Mouse (Mus musculus): ENCODE results near the gene Tnpo1. TPM values are rescaled to one million over a fixed set of nuclear protein-coding genes. Genes with fewer than 3 reads are reported as not detected.

The Tnpo1 gene
- polyA plus RNA-seq, 1 experiment from 2014 or later, result 62.6 TPM

- 31% methylated on average over 4 of the region's 4 CpGs for WGBS
- ATAC-seq, result no peak
- no peak overlapping the region for H3K4me3 ChIP-seq
- H3K27me3 ChIP-seq, result no peaks in the 10 kb centered on the region
- no peaks in the 10 kb centered on the region for H3K4me1 ChIP-seq
- no peak overlapping the region for H3K4me2 ChIP-seq
- H3K9me3 ChIP-seq (replicated peaks), result no peaks in the 10 kb centered on the region
- no peak overlapping the region for H3K27ac ChIP-seq
- H3K9ac ChIP-seq, result no peak overlapping the region
- no peaks in the 10 kb centered on the region for H3K36me3 ChIP-seq (ENCODE audit: poor library complexity, severe bottlenecking)
Measured at GRCm38 (mm10) chr13:98948146-98948545, 22.0 kb upstream of the Tnpo1 start.

GRCm38 (mm10) chr13:98946434-98946833, 20.2 kb upstream of the Tnpo1 start:
- Histone ChIP-seq H3K4me2 (no peak overlapping the region), H3K27me3 (no peaks in the 10 kb centered on the region), H3K4me3 (no peak overlapping the region), H3K9me3 (replicated peaks) (no peaks in the 10 kb centered on the region), H3K27ac (no peak overlapping the region), H3K9ac (no peak overlapping the region), H3K4me1 (no peaks in the 10 kb centered on the region), H3K36me3 (ENCODE audit: poor library complexity, severe bottlenecking) (no peaks in the 10 kb centered on the region)
- WGBS, result 93% methylated on average over 7 of the region's 7 CpGs
- ATAC-seq, result no peak

GRCm38 (mm10) chr13:98945908-98946307, 19.7 kb upstream of the Tnpo1 start:
- Histone ChIP-seq H3K4me3 (no peak overlapping the region), H3K36me3 (ENCODE audit: poor library complexity, severe bottlenecking) (no peaks in the 10 kb centered on the region), H3K9me3 (replicated peaks) (no peaks in the 10 kb centered on the region), H3K27me3 (no peaks in the 10 kb centered on the region), H3K27ac (no peak overlapping the region), H3K4me2 (no peak overlapping the region), H3K4me1 (no peaks in the 10 kb centered on the region), H3K9ac (no peak overlapping the region)
- no peak for ATAC-seq
- WGBS, result 24% methylated on average over 3 of the region's 3 CpGs

- H3K4me2 ChIP-seq, result no peak overlapping the region
- no peaks in the 10 kb centered on the region for H3K27me3 ChIP-seq
- no peak overlapping the region for H3K27ac ChIP-seq
- no peaks in the 10 kb centered on the region for H3K36me3 ChIP-seq (ENCODE audit: poor library complexity, severe bottlenecking)
- H3K4me1 ChIP-seq, result no peaks in the 10 kb centered on the region
- H3K9ac ChIP-seq, result no peak overlapping the region
- 85% methylated on average over 4 of the region's 4 CpGs for WGBS
- no peak for ATAC-seq
- no peak overlapping the region for H3K4me3 ChIP-seq
- H3K9me3 ChIP-seq (replicated peaks), result no peaks in the 10 kb centered on the region
Measured at GRCm38 (mm10) chr13:98945381-98945780, 19.2 kb upstream of the Tnpo1 start.

GRCm38 (mm10) chr13:98944620-98945081, 18.5 kb upstream of the Tnpo1 start:
- H3K36me3 ChIP-seq (ENCODE audit: poor library complexity, severe bottlenecking), result no peaks in the 10 kb centered on the region
- no peaks in the 10 kb centered on the region for H3K9me3 ChIP-seq (replicated peaks)
- WGBS, result 85% methylated on average over 7 of the region's 7 CpGs
- H3K4me2 ChIP-seq, result no peak overlapping the region
- H3K27me3 ChIP-seq, result no peaks in the 10 kb centered on the region
- ATAC-seq, result no peak
- H3K9ac ChIP-seq, result no peak overlapping the region
- no peaks in the 10 kb centered on the region for H3K4me1 ChIP-seq
- H3K4me3 ChIP-seq, result no peak overlapping the region
- no peak overlapping the region for H3K27ac ChIP-seq

GRCm38 (mm10) chr13:98942360-98942759, 16.2 kb upstream of the Tnpo1 start:
- Histone ChIP-seq H3K27me3 (no peaks in the 10 kb centered on the region), H3K9me3 (replicated peaks) (no peaks in the 10 kb centered on the region), H3K4me2 (no peak overlapping the region), H3K36me3 (ENCODE audit: poor library complexity, severe bottlenecking) (no peaks in the 10 kb centered on the region), H3K4me3 (no peak overlapping the region), H3K4me1 (no peaks in the 10 kb centered on the region), H3K27ac (no peak overlapping the region), H3K9ac (no peak overlapping the region)
- WGBS, result 81% methylated on average over 6 of the region's 6 CpGs
- ATAC-seq, result no peak

- WGBS, result 82% methylated on average over 7 of the region's 7 CpGs
- H3K27me3 ChIP-seq, result no peaks in the 10 kb centered on the region
- no peaks in the 10 kb centered on the region for H3K4me1 ChIP-seq
- no peaks in the 10 kb centered on the region for H3K36me3 ChIP-seq (ENCODE audit: poor library complexity, severe bottlenecking)
- H3K9ac ChIP-seq, result no peak overlapping the region
- no peak overlapping the region for H3K4me3 ChIP-seq
- no peaks in the 10 kb centered on the region for H3K9me3 ChIP-seq (replicated peaks)
- no peak overlapping the region for H3K27ac ChIP-seq
- no peak for ATAC-seq
- H3K4me2 ChIP-seq, result no peak overlapping the region
Measured at GRCm38 (mm10) chr13:98941829-98942343, 15.7 kb upstream of the Tnpo1 start.

GRCm38 (mm10) chr13:98937108-98937507, 10.9 kb upstream of the Tnpo1 start:
- 86% methylated on average over 6 of the region's 6 CpGs for WGBS

GRCm38 (mm10) chr13:98928908-98929307, 2.7 kb upstream of the Tnpo1 start:
- Histone ChIP-seq H3K27ac (no peak overlapping the region), H3K4me1 (peaks cover 15% of the 10 kb centered on the region), H3K9ac (no peak overlapping the region), H3K36me3 (ENCODE audit: poor library complexity, severe bottlenecking) (no peaks in the 10 kb centered on the region), H3K4me2 (no peak overlapping the region), H3K4me3 (no peak overlapping the region), H3K27me3 (no peaks in the 10 kb centered on the region), H3K9me3 (replicated peaks) (no peaks in the 10 kb centered on the region)
- ATAC-seq, result no peak
- WGBS, result 98% methylated on average over 2 of the region's 2 CpGs

More at GRCm38 (mm10) chr13:98937108-98937507, 10.9 kb upstream of the Tnpo1 start:
- Histone ChIP-seq H3K27ac (no peak overlapping the region), H3K9me3 (replicated peaks) (no peaks in the 10 kb centered on the region), H3K4me1 (no peaks in the 10 kb centered on the region), H3K9ac (no peak overlapping the region), H3K27me3 (no peaks in the 10 kb centered on the region), H3K4me3 (no peak overlapping the region), H3K4me2 (no peak overlapping the region), H3K36me3 (ENCODE audit: poor library complexity, severe bottlenecking) (no peaks in the 10 kb centered on the region)
- no peak for ATAC-seq

GRCm38 (mm10) chr13:98926958-98927242, 716 bp upstream of the Tnpo1 start:
- Histone ChIP-seq H3K27ac (peak overlapping the region; percentile 98; the same call in 1 of the 2 replicates), H3K9me3 (replicated peaks) (0 out of 2 replicates have a peak, but pooled peaks cover 3% of the 10 kb centered on the region), H3K9ac (peak overlapping the region; percentile 100), H3K4me3 (peak overlapping the region; percentile 98), H3K27me3 (no peaks in the 10 kb centered on the region), H3K36me3 (ENCODE audit: poor library complexity, severe bottlenecking) (peaks cover 11% of the 10 kb centered on the region), H3K4me2 (peak overlapping the region; percentile 86), H3K4me1 (peaks cover 21% of the 10 kb centered on the region)
- 0 out of 2 replicates have a peak, but pooled peaks have one; percentile 0 for ATAC-seq
- WGBS, result 78% methylated on average over 3 of the region's 3 CpGs

GRCm38 (mm10) chr13:98925486-98926212, 535 bp downstream of the Tnpo1 start:
- H3K27ac ChIP-seq, result peak overlapping the region; percentile 98
- WGBS, result under 1% methylated on average over 61 of the region's 66 CpGs
- peak overlapping the region; percentile 100 for H3K9ac ChIP-seq
- peaks cover 29% of the 10 kb centered on the region for H3K4me1 ChIP-seq
- peak; percentile 11; the same call in 1 of the 2 replicates for ATAC-seq
- peaks cover 22% of the 10 kb centered on the region for H3K36me3 ChIP-seq (ENCODE audit: poor library complexity, severe bottlenecking)
- peak overlapping the region; percentile 98 for H3K4me3 ChIP-seq
- peak overlapping the region; percentile 86 for H3K4me2 ChIP-seq
- no peaks in the 10 kb centered on the region for H3K27me3 ChIP-seq
- 0 out of 2 replicates have a peak, but pooled peaks cover 5% of the 10 kb centered on the region for H3K9me3 ChIP-seq (replicated peaks)

GRCm38 (mm10) chr13:98924897-98925485, 1.2 kb downstream of the Tnpo1 start:
- H3K9me3 ChIP-seq (replicated peaks), result 0 out of 2 replicates have a peak, but pooled peaks cover 5% of the 10 kb centered on the region
- H3K36me3 ChIP-seq (ENCODE audit: poor library complexity, severe bottlenecking), result peaks cover 22% of the 10 kb centered on the region
- H3K4me1 ChIP-seq, result peaks cover 29% of the 10 kb centered on the region
- no peak for ATAC-seq
- 14% methylated on average over 11 of the region's 11 CpGs for WGBS
- H3K27me3 ChIP-seq, result no peaks in the 10 kb centered on the region
- H3K9ac ChIP-seq, result peak overlapping the region; percentile 100
- H3K4me2 ChIP-seq, result peak overlapping the region; percentile 86
- peak overlapping the region; percentile 98 for H3K4me3 ChIP-seq
- H3K27ac ChIP-seq, result peak overlapping the region; percentile 98
